Mouse (Mus musculus): ENCODE measurements around the gene Pcbp2.

DNA sequence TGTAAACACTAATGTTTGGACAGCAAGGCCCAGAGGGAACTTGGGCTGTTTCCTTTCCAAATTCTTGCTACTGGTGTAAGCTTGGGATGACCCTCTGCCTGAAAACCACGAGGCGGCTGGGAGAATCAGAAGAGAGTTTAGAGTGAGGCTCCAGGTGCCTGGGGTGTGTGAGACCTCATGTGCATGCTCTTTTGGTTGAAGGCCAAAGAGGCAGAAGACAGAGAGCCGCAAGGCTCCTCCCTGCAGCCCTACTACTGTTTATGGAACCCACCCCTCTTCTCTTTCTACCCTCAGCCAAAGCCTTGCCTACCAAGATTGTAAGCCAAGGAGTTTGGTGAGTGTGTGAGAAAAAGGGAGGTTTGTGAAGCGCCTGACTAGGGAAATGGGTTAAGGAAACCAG lies 45.5 kb downstream of the Pcbp2 start:
- TF ChIP-seq EP300 (optimal IDR thresholded peaks at IDR 0.05) (no peak), CTCF (IDR thresholded peaks at IDR 0.05; ENCODE audit: low read depth) (no peak)
